Mouse (Mus musculus) embryonic fibroblast, embryonic 13.5 days (primary cell): ENCODE results near the gene Klrb1b.

Source experiments
- CTCF ChIP-seq: IDR thresholded peaks from 2 replicates; pipeline ENCODE4 v1.5.1; 2011; ENCODE audit warnings: mild to moderate bottlenecking, control low read depth, low read length, moderate library complexity, borderline replicate concordance; ENCODE audit not compliant: insufficient read depth
- POLR2A ChIP-seq: IDR thresholded peaks from 2 replicates; pipeline ENCODE4 v1.6.1; 2011; ENCODE audit warnings: low read depth, mild to moderate bottlenecking, control low read depth, low read length, moderate library complexity

DNA sequence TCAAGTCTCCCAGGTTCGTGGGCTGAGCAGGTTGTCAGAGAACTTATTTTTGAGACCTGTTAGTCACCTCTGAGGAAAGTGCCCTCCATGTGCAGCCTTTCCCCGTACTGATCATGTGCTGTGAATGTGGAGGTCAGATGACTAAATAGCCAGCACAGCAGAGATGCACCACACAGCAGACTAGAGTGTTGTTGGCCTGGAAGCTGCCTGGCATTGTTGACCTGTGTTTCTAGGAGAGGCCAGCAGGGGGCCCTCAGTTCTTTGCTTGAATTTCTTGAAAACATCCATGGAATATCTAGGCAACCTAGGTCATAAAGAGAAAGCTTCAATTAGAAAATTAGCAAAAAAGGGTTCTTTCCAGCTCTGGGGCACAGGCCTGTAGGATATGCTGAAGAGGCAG lies 23.8 kb upstream of the Klrb1b start:
- peak; percentile 36; the same call in 1 of the 2 replicates for TF ChIP-seq CTCF
- no peak for TF ChIP-seq POLR2A
